Mouse (Mus musculus): ENCODE measurements around the gene Gm10799. TPM values are rescaled to one million over a fixed set of nuclear protein-coding genes. Genes with fewer than 3 reads are reported as not detected.
"Not testable (repeated sequence)": the region's sequence is repeated elsewhere in the genome, so short reads cannot be mapped to it uniquely, and the experiment has no call there.

The Gm10799 gene
- total and polyA plus RNA-seq, 2 experiments from 2014 or later: not detected

- H3K4me3 ChIP-seq (ENCODE audit: low read depth, low read length): no peak overlapping the region
- no peak overlapping the region for H3K9ac ChIP-seq (replicated peaks; ENCODE audit: low read length, poor library complexity, severe bottlenecking)
- ATAC-seq (ENCODE audit: low FRiP score) (no peak), DNase-seq (ENCODE audit: low spot score) (no peak)
- H3K4me2 ChIP-seq (ENCODE audit: low read depth, low read length, poor library complexity, severe bottlenecking): no peak overlapping the region
- H3K9me3 ChIP-seq (ENCODE audit: low read length): no peaks in the 10 kb centered on the region
- no peak for TF ChIP-seq CTCF (IDR thresholded peaks at IDR 0.05)
- no peak overlapping the region for H3K27ac ChIP-seq (ENCODE audit: low read depth, low read length)
- WGBS: 82% methylated on average over 2 of the region's 2 CpGs
- no peaks in the 10 kb centered on the region for H3K27me3 ChIP-seq (ENCODE audit: insufficient read depth, low read length)
- H3K4me1 ChIP-seq (ENCODE audit: insufficient read depth, low read length): no peaks in the 10 kb centered on the region
- H3K36me3 ChIP-seq (ENCODE audit: insufficient read depth, low read length): no peaks in the 10 kb centered on the region
These were observed 41.2 kb upstream of the Gm10799 start for GRCm38 (mm10) chr2:104109528-104109927.

GRCm38 (mm10) chr2:104109021-104109420 is 40.7 kb upstream of the Gm10799 start:
- ATAC-seq (ENCODE audit: low FRiP score); H3K36me3 ChIP-seq (ENCODE audit: insufficient read depth, low read length); H3K27me3 ChIP-seq (ENCODE audit: insufficient read depth, low read length); H3K4me3 ChIP-seq (ENCODE audit: low read depth, low read length); H3K27ac ChIP-seq (ENCODE audit: low read depth, low read length); H3K4me2 ChIP-seq (ENCODE audit: low read depth, low read length, poor library complexity, severe bottlenecking); DNase-seq (ENCODE audit: low spot score); H3K9ac ChIP-seq (replicated peaks; ENCODE audit: low read length, poor library complexity, severe bottlenecking); H3K9me3 ChIP-seq (ENCODE audit: low read length); H3K4me1 ChIP-seq (ENCODE audit: insufficient read depth, low read length): not testable (repeated sequence)
- 88% methylated on average over 2 of the region's 2 CpGs for WGBS

- no peaks in the 10 kb centered on the region for H3K27me3 ChIP-seq (ENCODE audit: insufficient read depth, low read length)
- ATAC-seq (ENCODE audit: low FRiP score) (no peak), DNase-seq (ENCODE audit: low spot score) (no peak)
- H3K4me1 ChIP-seq (ENCODE audit: insufficient read depth, low read length): no peaks in the 10 kb centered on the region
- TF ChIP-seq CTCF (IDR thresholded peaks at IDR 0.05): no peak
- H3K36me3 ChIP-seq (ENCODE audit: insufficient read depth, low read length): no peaks in the 10 kb centered on the region
- H3K9ac ChIP-seq (replicated peaks; ENCODE audit: low read length, poor library complexity, severe bottlenecking): no peak overlapping the region
- H3K27ac ChIP-seq (ENCODE audit: low read depth, low read length): no peak overlapping the region
- no peaks in the 10 kb centered on the region for H3K9me3 ChIP-seq (ENCODE audit: low read length)
- H3K4me3 ChIP-seq (ENCODE audit: low read depth, low read length): no peak overlapping the region
- 86% methylated on average over 6 of the region's 6 CpGs for WGBS
- no peak overlapping the region for H3K4me2 ChIP-seq (ENCODE audit: low read depth, low read length, poor library complexity, severe bottlenecking)
These were observed 36.5 kb upstream of the Gm10799 start for GRCm38 (mm10) chr2:104104800-104105199.

GRCm38 (mm10) chr2:104099946-104100345 is 31.6 kb upstream of the Gm10799 start:
- H3K27me3 ChIP-seq (ENCODE audit: insufficient read depth, low read length): no peaks in the 10 kb centered on the region
- ATAC-seq (ENCODE audit: low FRiP score) (no peak), DNase-seq (ENCODE audit: low spot score) (no peak)
- WGBS: 11% methylated on average over 1 of the region's 1 CpGs
- H3K4me1 ChIP-seq (ENCODE audit: insufficient read depth, low read length): no peaks in the 10 kb centered on the region
- no peak overlapping the region for H3K27ac ChIP-seq (ENCODE audit: low read depth, low read length)
- H3K4me3 ChIP-seq (ENCODE audit: low read depth, low read length): no peak overlapping the region
- no peak for TF ChIP-seq CTCF (IDR thresholded peaks at IDR 0.05)
- no peaks in the 10 kb centered on the region for H3K9me3 ChIP-seq (ENCODE audit: low read length)
- H3K36me3 ChIP-seq (ENCODE audit: insufficient read depth, low read length): no peaks in the 10 kb centered on the region
- no peak overlapping the region for H3K4me2 ChIP-seq (ENCODE audit: low read depth, low read length, poor library complexity, severe bottlenecking)
- no peak overlapping the region for H3K9ac ChIP-seq (replicated peaks; ENCODE audit: low read length, poor library complexity, severe bottlenecking)

GRCm38 (mm10) chr2:104099231-104099585 is 30.9 kb upstream of the Gm10799 start:
- Histone ChIP-seq H3K36me3 (ENCODE audit: insufficient read depth, low read length) (no peaks in the 10 kb centered on the region), H3K9ac (replicated peaks; ENCODE audit: low read length, poor library complexity, severe bottlenecking) (no peak overlapping the region), H3K4me3 (ENCODE audit: low read depth, low read length) (no peak overlapping the region), H3K4me2 (ENCODE audit: low read depth, low read length, poor library complexity, severe bottlenecking) (no peak overlapping the region), H3K27ac (ENCODE audit: low read depth, low read length) (no peak overlapping the region), H3K9me3 (ENCODE audit: low read length) (no peaks in the 10 kb centered on the region), H3K27me3 (ENCODE audit: insufficient read depth, low read length) (no peaks in the 10 kb centered on the region), H3K4me1 (ENCODE audit: insufficient read depth, low read length) (no peaks in the 10 kb centered on the region)
- TF ChIP-seq CTCF (IDR thresholded peaks at IDR 0.05): no peak
- ATAC-seq (ENCODE audit: low FRiP score) (no peak), DNase-seq (ENCODE audit: low spot score) (no peak)
- 96% methylated on average over 2 of the region's 2 CpGs for WGBS

- DNase-seq (ENCODE audit: low spot score): no peak
- TF ChIP-seq CTCF (IDR thresholded peaks at IDR 0.05): no peak
- 50% methylated on average over 3 of the region's 3 CpGs for WGBS
- no peak overlapping the region for H3K4me3 ChIP-seq (ENCODE audit: low read depth, low read length)
- no peaks in the 10 kb centered on the region for H3K27me3 ChIP-seq (ENCODE audit: insufficient read depth, low read length)
- H3K4me2 ChIP-seq (ENCODE audit: low read depth, low read length, poor library complexity, severe bottlenecking): no peak overlapping the region
- no peaks in the 10 kb centered on the region for H3K36me3 ChIP-seq (ENCODE audit: insufficient read depth, low read length)
- H3K9ac ChIP-seq (replicated peaks; ENCODE audit: low read length, poor library complexity, severe bottlenecking): no peak overlapping the region
- no peaks in the 10 kb centered on the region for H3K9me3 ChIP-seq (ENCODE audit: low read length)
- H3K27ac ChIP-seq (ENCODE audit: low read depth, low read length): no peak overlapping the region
- ATAC-seq (ENCODE audit: low FRiP score): no peak
- H3K4me1 ChIP-seq (ENCODE audit: insufficient read depth, low read length): no peaks in the 10 kb centered on the region
These were observed 30.3 kb upstream of the Gm10799 start for GRCm38 (mm10) chr2:104098529-104099230.

GRCm38 (mm10) chr2:104097396-104097795 is 29.0 kb upstream of the Gm10799 start:
- H3K4me3 ChIP-seq (ENCODE audit: low read depth, low read length); H3K36me3 ChIP-seq (ENCODE audit: insufficient read depth, low read length); H3K9me3 ChIP-seq (ENCODE audit: low read length); H3K4me2 ChIP-seq (ENCODE audit: low read depth, low read length, poor library complexity, severe bottlenecking); H3K4me1 ChIP-seq (ENCODE audit: insufficient read depth, low read length); DNase-seq (ENCODE audit: low spot score); H3K27me3 ChIP-seq (ENCODE audit: insufficient read depth, low read length); H3K27ac ChIP-seq (ENCODE audit: low read depth, low read length); H3K9ac ChIP-seq (replicated peaks; ENCODE audit: low read length, poor library complexity, severe bottlenecking); ATAC-seq (ENCODE audit: low FRiP score): not testable (repeated sequence)
- WGBS: 96% methylated on average over 4 of the region's 4 CpGs

GRCm38 (mm10) chr2:104096796-104097195 is 28.4 kb upstream of the Gm10799 start:
- not testable (repeated sequence) for H3K4me1 ChIP-seq (ENCODE audit: insufficient read depth, low read length); H3K36me3 ChIP-seq (ENCODE audit: insufficient read depth, low read length); H3K27ac ChIP-seq (ENCODE audit: low read depth, low read length); DNase-seq (ENCODE audit: low spot score); H3K9me3 ChIP-seq (ENCODE audit: low read length); H3K9ac ChIP-seq (replicated peaks; ENCODE audit: low read length, poor library complexity, severe bottlenecking); ATAC-seq (ENCODE audit: low FRiP score); H3K4me2 ChIP-seq (ENCODE audit: low read depth, low read length, poor library complexity, severe bottlenecking); H3K4me3 ChIP-seq (ENCODE audit: low read depth, low read length); H3K27me3 ChIP-seq (ENCODE audit: insufficient read depth, low read length)
- WGBS: 56% methylated on average over 1 of the region's 1 CpGs
